Mouse (Mus musculus) heart, embryonic 12.5 days (tissue): ENCODE data around the gene Adarb2. TPM values are rescaled to one million over a fixed set of nuclear protein-coding genes. Genes with fewer than 3 reads are reported as not detected.

Source experiments
- ATAC-seq: fragments of 200-750 bp; cut with Nextera tagmentation; 2 replicates; pipeline ENCODE4 v1.8.0; 2017; ENCODE audit warnings: moderate TSS enrichment, moderate library complexity; ENCODE audit not compliant: insufficient number of reproducible peaks, low FRiP score
- H3K27ac ChIP-seq: fragments of 300-500 bp; sonication (generic); 2 replicates; pipeline ENCODE4 v1.5.1; 2016; ENCODE audit warnings: mild to moderate bottlenecking, moderate library complexity; ENCODE audit not compliant: poor library complexity, severe bottlenecking
- H3K27me3 ChIP-seq: fragments of 300-500 bp; sonication (generic); replicated peaks from 2 replicates; pipeline ENCODE4 v1.6.1; 2016; ENCODE audit warnings: mild to moderate bottlenecking, moderate library complexity
- H3K36me3 ChIP-seq: fragments of 300-500 bp; sonication (generic); 2 replicates; pipeline ENCODE4 v1.6.1; 2016; ENCODE audit warnings: mild to moderate bottlenecking, moderate library complexity
- H3K4me1 ChIP-seq: fragments of 300-500 bp; sonication (generic); replicated peaks from 2 replicates; pipeline ENCODE4 v1.6.1; 2016; ENCODE audit warnings: mild to moderate bottlenecking
- H3K4me2 ChIP-seq: fragments of 300-500 bp; sonication (generic); 2 replicates; pipeline ENCODE4 v1.6.1; 2016; ENCODE audit warnings: mild to moderate bottlenecking, moderate library complexity
- H3K4me3 ChIP-seq: fragments of 300-500 bp; sonication (generic); 2 replicates; pipeline ENCODE4 v1.5.1; 2016; ENCODE audit warnings: mild to moderate bottlenecking
- H3K9ac ChIP-seq: fragments of 300-500 bp; sonication (generic); 2 replicates; pipeline ENCODE4 v1.6.1; 2016; ENCODE audit warnings: mild to moderate bottlenecking, moderate library complexity
- H3K9me3 ChIP-seq: fragments of 300-500 bp; sonication (generic); replicated peaks from 2 replicates; pipeline ENCODE4 v1.6.1; 2016; ENCODE audit warnings: mild to moderate bottlenecking, moderate library complexity
- WGBS: fragments of 180-500 bp; shearing (Covaris S2); methylation state at CpG from one replicate; pipeline ENCODE4 v1.1.7; 2016; 5-methylcytosine and 5-hydroxymethylcytosine counted together
- polyA plus RNA-seq: library from polyadenylated mRNA; unstranded; fragments of >200 nt; fragmentation: Nextera tagmentation; extraction: Ambion mirVana; gene quantifications from 2 replicates; pipeline ENCODE4 v1.2.1, GENCODE M21; 2016

The Adarb2 gene
- polyA plus RNA-seq, 1 experiment from 2014 or later = 0.17 TPM

DNA sequence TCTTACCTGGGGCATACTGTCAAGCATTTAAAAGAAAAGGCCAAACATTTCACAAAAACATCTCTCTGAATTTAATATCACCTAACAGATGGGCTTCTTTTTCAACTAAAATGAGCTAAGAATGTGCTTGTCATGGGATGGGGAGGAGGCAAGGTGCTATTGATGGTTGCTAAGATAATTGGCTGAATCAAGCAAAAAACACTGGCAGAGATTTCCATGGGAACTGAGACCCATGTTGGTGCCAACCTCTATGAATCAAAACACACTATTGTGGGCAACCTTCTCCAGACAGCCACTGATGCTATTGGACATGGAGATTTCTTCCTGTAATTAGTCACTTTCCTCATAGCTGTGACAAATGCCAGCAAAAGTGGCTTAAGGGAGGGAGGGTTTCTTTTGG is 357.8 kb downstream of the Adarb2 start:
- Histone ChIP-seq H3K36me3 (no peaks in the 10 kb centered on the region), H3K9me3 (peaks cover 4% of the 10 kb centered on the region; the same call in 1 of the 2 replicates), H3K27me3 (no peaks in the 10 kb centered on the region), H3K9ac (no peak overlapping the region), H3K27ac (no peak overlapping the region), H3K4me2 (no peak overlapping the region), H3K4me1 (no peaks in the 10 kb centered on the region), H3K4me3 (no peak overlapping the region)
- ATAC-seq = no peak

DNA sequence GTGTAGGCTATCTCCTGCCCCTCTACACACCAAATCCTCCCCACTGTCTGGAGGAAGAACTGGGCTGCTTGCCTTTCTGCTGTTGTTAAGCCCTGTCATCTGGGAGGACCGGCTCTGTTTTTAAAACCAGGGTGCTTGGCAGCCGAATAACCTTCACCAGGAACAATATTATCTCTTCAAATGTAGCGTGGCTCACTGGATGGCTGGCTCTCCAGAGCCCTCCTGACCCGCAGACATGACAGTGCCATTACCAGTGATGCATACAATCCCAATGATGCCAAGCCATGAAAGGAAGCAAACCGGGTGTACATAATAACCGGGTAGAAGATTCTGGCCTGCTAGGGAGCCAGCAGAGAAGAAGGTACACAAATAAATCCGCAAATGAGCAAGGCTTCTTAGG is 360.5 kb downstream of the Adarb2 start:
- WGBS = 79% methylated on average over 7 of the region's 7 CpGs
- no peaks in the 10 kb centered on the region for H3K36me3 ChIP-seq
- H3K4me3 ChIP-seq = no peak overlapping the region
- no peak for ATAC-seq
- H3K27ac ChIP-seq = no peak overlapping the region
- no peak overlapping the region for H3K9ac ChIP-seq
- H3K4me2 ChIP-seq = no peak overlapping the region
- peaks cover 4% of the 10 kb centered on the region; the same call in 1 of the 2 replicates for H3K9me3 ChIP-seq
- H3K4me1 ChIP-seq = no peaks in the 10 kb centered on the region
- H3K27me3 ChIP-seq = no peaks in the 10 kb centered on the region

DNA sequence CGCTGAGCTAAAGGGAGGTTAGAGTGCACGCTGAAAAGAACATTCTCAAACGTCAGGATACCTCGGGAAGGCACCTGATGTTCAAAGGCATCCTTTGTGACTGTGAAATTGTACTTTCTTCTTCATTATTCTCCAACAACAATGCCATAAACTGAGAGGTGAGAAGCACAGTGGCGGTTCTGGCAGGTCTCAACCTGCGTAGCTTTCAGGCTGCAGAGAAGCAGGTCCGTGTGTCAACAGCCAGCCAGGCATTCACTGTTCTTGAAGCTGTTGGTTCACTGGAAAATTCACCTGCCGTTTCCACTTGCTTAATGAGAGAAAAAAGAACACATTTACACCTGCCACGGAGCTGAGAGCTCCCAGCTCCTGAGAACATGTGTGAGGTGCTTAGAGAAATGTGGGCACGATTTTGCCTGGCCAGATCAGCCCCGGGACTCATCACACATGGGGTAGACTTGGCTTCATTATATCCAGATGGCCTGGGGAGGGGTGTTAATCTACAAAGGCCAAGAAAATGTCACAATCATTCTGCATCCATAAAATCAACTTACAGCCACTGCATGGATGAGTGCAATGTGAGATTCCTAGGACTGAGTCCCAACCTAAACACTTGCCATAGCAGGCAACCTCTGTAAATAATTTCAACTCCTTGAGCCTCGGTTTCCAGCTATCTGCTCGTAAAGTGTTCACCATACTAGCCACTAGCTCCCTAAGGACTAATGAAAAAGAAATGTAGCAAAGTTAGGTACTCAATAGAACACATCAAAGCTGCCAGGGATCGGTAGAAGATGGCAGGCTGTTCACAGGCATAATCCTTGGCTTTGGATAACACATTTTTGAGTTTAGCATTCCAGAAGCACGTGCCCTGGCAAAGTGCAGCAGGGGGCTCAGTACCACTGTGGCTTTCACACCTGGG is 364.7 kb downstream of the Adarb2 start:
- WGBS = 71% methylated on average over 15 of the region's 15 CpGs
- Histone ChIP-seq H3K4me3 (no peak overlapping the region), H3K9me3 (no peaks in the 10 kb centered on the region), H3K9ac (no peak overlapping the region), H3K4me1 (no peaks in the 10 kb centered on the region), H3K36me3 (no peaks in the 10 kb centered on the region), H3K4me2 (no peak overlapping the region), H3K27me3 (no peaks in the 10 kb centered on the region), H3K27ac (no peak overlapping the region)
- ATAC-seq = no peak

DNA sequence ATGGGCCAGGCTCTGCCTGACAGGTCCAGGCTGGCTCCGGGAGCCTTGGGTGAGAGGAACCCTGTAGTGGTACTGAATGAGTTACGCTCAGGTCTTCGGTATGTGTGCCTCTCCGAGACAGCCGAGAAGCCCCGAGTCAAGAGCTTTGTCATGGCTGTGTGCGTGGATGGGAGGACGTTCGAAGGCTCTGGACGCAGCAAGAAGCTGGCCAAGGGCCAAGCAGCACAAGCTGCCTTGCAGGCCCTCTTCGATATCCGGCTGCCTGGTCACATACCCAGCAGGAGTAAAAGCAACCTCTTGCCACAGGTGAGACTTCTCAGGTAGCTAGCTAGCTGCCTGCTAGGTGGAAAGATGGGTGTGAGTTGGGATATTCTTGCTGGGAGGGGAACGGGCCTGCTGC is 367.6 kb downstream of the Adarb2 start:
- 82% methylated on average over 13 of the region's 13 CpGs for WGBS
- no peaks in the 10 kb centered on the region for H3K27me3 ChIP-seq
- H3K4me3 ChIP-seq = no peak overlapping the region
- H3K9me3 ChIP-seq = no peaks in the 10 kb centered on the region
- no peak overlapping the region for H3K9ac ChIP-seq
- H3K4me2 ChIP-seq = no peak overlapping the region
- no peaks in the 10 kb centered on the region for H3K4me1 ChIP-seq
- H3K27ac ChIP-seq = no peak overlapping the region
- H3K36me3 ChIP-seq = no peaks in the 10 kb centered on the region
- no peak for ATAC-seq

DNA sequence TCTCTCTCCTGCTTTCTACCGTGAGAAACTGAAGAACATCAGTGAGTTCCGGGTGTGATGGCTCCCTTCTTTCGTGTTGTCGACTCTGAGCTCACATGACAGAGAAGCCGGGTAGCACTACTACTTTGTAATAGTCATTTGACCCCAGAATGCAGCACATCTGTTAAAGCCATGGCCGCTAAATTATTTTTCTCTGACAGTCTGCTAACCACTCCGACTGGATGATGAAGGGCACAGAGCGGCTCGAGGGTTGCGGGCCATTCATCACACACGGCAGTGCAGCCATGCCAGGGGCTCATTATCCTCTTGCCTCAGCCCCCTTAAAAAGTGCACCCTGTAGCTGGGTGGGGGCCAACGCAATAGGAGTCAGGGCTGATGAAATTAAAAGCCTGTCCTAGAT is 371.2 kb downstream of the Adarb2 start:
- Histone ChIP-seq H3K9ac (no peak overlapping the region), H3K9me3 (0 out of 2 replicates have a peak, but pooled peaks cover 6% of the 10 kb centered on the region), H3K36me3 (no peaks in the 10 kb centered on the region), H3K4me1 (no peaks in the 10 kb centered on the region), H3K4me3 (no peak overlapping the region), H3K27ac (no peak overlapping the region), H3K27me3 (no peaks in the 10 kb centered on the region), H3K4me2 (no peak overlapping the region)
- ATAC-seq = no peak
- WGBS = 85% methylated on average over 12 of the region's 12 CpGs

DNA sequence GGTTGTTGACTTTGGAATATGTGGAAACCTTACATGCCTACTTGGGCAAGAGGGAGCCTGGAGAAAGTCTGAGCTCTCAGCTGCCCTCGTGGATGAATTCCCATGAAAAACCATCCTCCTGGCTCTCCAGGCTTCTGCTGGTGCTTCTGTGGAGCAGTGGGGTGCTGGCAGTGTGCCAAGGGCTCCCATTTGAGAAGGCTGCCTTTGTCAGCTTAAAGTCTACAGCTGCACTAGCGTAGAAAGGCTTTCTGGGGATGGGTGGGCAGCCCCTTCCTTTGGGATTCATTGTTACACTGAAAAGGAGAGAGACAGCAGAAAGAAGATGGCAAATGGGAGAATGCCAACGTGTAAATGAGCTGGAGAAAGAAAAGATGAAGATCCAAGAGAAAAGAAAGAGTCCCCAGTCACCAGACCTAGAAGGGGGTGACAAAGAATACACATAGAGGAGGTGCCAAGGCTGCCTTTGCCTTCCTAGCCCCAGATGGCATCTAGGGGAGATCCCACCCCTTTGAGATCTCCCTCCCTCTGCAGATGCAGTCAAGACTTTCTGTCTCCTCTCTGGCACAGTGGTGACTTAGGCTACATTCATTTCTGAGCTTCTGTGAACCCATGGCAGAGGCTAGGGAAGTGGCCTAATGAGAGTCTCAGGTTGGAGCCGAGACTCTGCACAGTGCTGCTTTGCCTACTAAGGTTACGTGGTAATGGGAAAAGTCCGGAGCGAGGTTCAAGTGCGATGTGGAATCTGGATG is 381.8 kb downstream of the Adarb2 start:
- no peak for ATAC-seq
- 71% methylated on average over 8 of the region's 8 CpGs for WGBS
- no peak overlapping the region for H3K4me3 ChIP-seq

DNA sequence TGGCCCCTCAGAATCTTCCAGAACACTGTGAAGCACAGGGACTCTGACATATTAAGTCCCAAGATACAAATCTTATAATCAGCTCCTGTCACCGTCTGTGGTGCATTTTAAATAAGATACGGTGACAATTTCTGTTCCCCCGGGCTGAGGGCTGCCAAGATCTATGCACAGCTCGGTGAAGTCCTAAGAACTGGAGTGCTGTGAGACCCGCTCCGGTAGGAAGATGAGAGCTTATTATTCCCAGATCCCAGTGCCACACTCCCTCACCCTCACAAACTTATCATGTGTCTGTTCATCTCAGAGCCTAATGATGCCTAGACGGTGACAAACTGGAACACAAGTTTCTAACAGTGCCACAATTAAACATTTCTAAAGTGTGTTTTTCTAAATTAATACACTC is 384.8 kb downstream of the Adarb2 start:
- Histone ChIP-seq H3K4me2 (no peak overlapping the region), H3K9ac (no peak overlapping the region), H3K27me3 (no peaks in the 10 kb centered on the region), H3K36me3 (no peaks in the 10 kb centered on the region), H3K4me1 (no peaks in the 10 kb centered on the region), H3K27ac (no peak overlapping the region), H3K9me3 (no peaks in the 10 kb centered on the region), H3K4me3 (no peak overlapping the region)
- no peak for ATAC-seq
- 82% methylated on average over 7 of the region's 7 CpGs for WGBS

More for the DNA sequence above, 381.8 kb downstream of the Adarb2 start:
- H3K27ac ChIP-seq = no peak overlapping the region
- H3K4me1 ChIP-seq = no peaks in the 10 kb centered on the region
- H3K9ac ChIP-seq = no peak overlapping the region
- no peak overlapping the region for H3K4me2 ChIP-seq
- no peaks in the 10 kb centered on the region for H3K9me3 ChIP-seq
- H3K36me3 ChIP-seq = no peaks in the 10 kb centered on the region
- no peaks in the 10 kb centered on the region for H3K27me3 ChIP-seq

DNA sequence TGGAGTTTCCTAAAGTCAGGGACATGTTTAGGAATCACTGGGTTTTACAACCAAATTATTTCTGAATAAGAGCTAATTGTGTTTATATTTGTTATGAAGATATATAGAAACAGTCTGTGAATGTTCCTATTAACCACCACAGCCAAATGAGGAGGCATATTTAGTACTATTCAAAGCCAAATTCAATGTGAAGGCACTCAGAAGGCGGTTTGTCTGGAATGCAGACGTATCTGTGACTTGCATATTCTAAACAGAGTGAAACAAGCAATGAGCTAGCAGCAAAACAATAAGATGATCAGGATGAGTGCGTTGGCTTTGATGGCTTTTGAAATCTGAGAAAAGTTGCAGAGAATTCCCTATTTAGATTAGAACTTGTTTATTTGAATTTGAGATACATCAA is 387.8 kb downstream of the Adarb2 start:
- Histone ChIP-seq H3K4me2 (no peak overlapping the region), H3K9me3 (no peaks in the 10 kb centered on the region), H3K9ac (no peak overlapping the region), H3K4me1 (no peaks in the 10 kb centered on the region), H3K27ac (no peak overlapping the region), H3K36me3 (no peaks in the 10 kb centered on the region), H3K27me3 (no peaks in the 10 kb centered on the region), H3K4me3 (no peak overlapping the region)
- ATAC-seq = no peak
- 71% methylated on average over 3 of the region's 3 CpGs for WGBS

DNA sequence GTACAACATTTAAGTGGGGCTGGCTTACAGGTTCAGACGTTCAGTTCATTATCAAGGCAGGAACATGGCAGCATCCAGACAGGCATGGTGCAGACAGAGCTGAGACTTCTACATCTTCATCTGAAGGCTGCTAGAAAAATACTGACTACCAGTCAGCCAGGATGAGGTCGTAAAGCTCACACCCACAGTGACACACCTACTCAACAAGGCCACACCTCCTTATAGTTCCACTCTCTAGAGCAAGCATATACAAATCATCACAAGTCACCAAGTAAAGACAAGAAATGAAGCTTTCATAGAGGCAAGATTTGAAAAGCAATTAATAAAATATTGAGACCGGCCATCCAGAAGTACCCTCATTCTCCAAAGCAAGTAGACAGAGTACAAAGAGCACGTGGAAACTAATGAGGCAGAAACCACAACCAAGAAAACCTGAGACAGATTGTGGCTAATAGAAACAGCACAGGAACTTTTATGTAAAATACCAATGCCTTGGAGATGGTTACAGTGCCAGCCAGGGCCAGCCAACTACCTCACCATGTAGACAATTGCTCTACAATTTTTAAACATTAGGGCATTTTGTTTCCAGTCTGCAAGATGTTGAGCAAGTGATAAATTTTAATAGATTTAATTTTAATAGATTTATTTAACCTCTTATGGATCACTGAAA is 394.4 kb downstream of the Adarb2 start:
- Histone ChIP-seq H3K27ac (no peak overlapping the region), H3K9me3 (no peaks in the 10 kb centered on the region), H3K36me3 (no peaks in the 10 kb centered on the region), H3K4me1 (no peaks in the 10 kb centered on the region), H3K9ac (no peak overlapping the region), H3K27me3 (no peaks in the 10 kb centered on the region), H3K4me2 (no peak overlapping the region), H3K4me3 (no peak overlapping the region)
- 61% methylated on average over 4 of the region's 4 CpGs for WGBS
- ATAC-seq = no peak

DNA sequence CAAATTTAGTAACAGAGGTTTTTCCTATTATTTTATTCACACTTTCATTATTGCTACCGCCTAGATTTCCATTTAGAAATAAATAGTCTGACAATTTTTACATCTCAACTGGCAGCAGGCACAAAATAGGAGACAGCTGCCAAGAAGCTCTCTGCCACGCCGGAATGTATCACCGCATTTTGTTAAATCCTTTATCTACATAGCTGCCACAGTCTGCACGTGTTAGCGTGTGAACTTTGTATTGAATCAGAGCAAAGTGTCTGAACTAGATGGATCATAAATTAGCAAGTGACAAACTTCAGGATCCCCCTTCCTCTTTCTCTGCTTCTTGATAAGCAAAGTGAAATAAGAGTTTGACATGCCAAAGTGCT is 395.0 kb downstream of the Adarb2 start:
- no peaks in the 10 kb centered on the region for H3K9me3 ChIP-seq
- H3K27me3 ChIP-seq = no peaks in the 10 kb centered on the region
- H3K27ac ChIP-seq = no peak overlapping the region
- H3K4me2 ChIP-seq = no peak overlapping the region
- WGBS = 65% methylated on average over 6 of the region's 6 CpGs
- no peak for ATAC-seq
- H3K9ac ChIP-seq = no peak overlapping the region
- H3K4me3 ChIP-seq = no peak overlapping the region
- H3K36me3 ChIP-seq = no peaks in the 10 kb centered on the region
- H3K4me1 ChIP-seq = no peaks in the 10 kb centered on the region

DNA sequence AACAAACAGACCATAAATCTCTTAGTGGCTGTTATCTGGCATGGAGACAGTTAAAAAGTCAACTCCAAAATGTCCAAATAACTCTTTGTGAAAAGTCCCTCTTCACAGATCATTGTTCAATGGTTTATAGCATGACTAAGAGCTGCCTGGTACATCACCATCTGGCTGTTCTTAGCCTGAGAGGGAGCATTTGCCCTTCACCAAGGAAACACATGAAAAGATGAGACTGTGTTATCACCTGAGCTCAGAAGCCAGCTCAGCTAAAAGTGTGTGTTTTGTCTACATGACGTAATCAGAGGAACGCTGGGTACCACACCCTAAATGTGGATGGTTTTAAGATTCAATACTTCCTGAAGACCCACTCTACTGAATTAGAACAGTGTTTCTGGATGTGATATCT is 403.0 kb downstream of the Adarb2 start:
- Histone ChIP-seq H3K27ac (no peak overlapping the region), H3K4me3 (no peak overlapping the region), H3K4me1 (no peaks in the 10 kb centered on the region), H3K36me3 (no peaks in the 10 kb centered on the region), H3K9ac (no peak overlapping the region), H3K4me2 (no peak overlapping the region), H3K27me3 (no peaks in the 10 kb centered on the region), H3K9me3 (no peaks in the 10 kb centered on the region)
- WGBS = 58% methylated on average over 2 of the region's 2 CpGs
- no peak for ATAC-seq
